Mouse (Mus musculus) liver, embryonic 14.5 days (tissue): ENCODE measurements around the gene Gm49711.

Source experiments
- CTCF ChIP-seq: IDR thresholded peaks from 2 replicates; pipeline ENCODE4 v1.5.1; 2016; ENCODE audit warnings: antibody characterized with exemption, low read depth, control low read depth
- EP300 ChIP-seq: IDR thresholded peaks from 2 replicates; pipeline ENCODE4 v1.6.1; 2016; ENCODE audit warnings: antibody characterized with exemption, low read depth

DNA sequence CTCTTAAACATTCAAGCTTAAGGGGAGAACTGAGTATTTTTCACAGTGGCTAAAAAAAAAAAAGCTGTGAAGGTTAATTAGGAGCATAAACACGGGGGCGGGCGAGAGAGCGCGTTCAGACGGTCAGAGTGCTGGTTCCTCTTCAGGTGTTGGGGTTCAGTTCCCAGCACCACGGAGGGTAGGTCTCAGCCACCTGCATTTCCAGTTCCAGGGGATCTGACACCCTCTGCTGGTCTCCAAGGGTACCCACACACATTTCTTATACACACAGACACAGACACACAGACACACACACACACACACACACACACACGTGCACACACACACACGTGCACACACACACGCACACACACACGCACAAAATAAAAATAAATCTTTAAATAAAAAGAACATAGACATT, 18.1 kb upstream of the Gm49711 start:
- TF ChIP-seq CTCF (no peak), EP300 (no peak)
